Mouse (Mus musculus): ENCODE measurements at regions not wholly inside any gene's neighbourhood (a gene's known extent, or its start where the extent isn't known, plus 50 kb on each side); places are given as distances from the start of the nearest gene placed in this dataset.
A peak's percentile ranks its signal among the peaks of the same experiment; 100 is the strongest.

- H3K27ac ChIP-seq (ENCODE audit: low read depth, low read length), result no peak overlapping the region
- H3K27me3 ChIP-seq (ENCODE audit: insufficient read depth, low read length), result no peaks in the 10 kb centered on the region
- ATAC-seq (ENCODE audit: low FRiP score) (no peak), DNase-seq (ENCODE audit: low spot score) (no peak)
- TF ChIP-seq CTCF (IDR thresholded peaks at IDR 0.05), result no peak
- no peaks in the 10 kb centered on the region for H3K36me3 ChIP-seq (ENCODE audit: insufficient read depth, low read length)
- H3K9me3 ChIP-seq (ENCODE audit: low read length), result no peaks in the 10 kb centered on the region
- no peak overlapping the region for H3K4me2 ChIP-seq (ENCODE audit: low read depth, low read length, poor library complexity, severe bottlenecking)
- no peak overlapping the region for H3K9ac ChIP-seq (replicated peaks; ENCODE audit: low read length, poor library complexity, severe bottlenecking)
- no peaks in the 10 kb centered on the region for H3K4me1 ChIP-seq (ENCODE audit: insufficient read depth, low read length)
- 63% methylated on average over 6 of the region's 6 CpGs for WGBS
- no peak overlapping the region for H3K4me3 ChIP-seq (ENCODE audit: low read depth, low read length)
Measured at GRCm38 (mm10) chr9:46819376-46819775, 179.2 kb upstream of the Gm4791 start.

DNA sequence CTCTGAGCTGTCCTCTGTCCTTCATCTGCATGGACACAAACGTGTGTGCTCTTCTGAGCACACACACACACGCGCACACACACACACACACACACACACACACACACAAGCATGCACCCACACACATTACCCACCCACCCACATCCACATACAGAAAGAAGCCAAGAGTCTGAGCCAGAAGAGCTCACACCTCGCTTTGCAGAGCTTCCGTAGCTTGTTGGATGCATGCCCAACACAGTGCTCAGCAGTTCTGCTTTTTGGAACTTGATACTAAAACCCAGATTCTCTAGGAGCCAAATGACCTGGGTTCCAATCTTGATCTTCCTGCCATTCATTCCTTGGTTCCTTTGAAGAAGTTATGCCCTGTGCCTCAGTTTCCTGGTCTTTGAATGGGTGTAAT is 182.4 kb upstream of the Gm4791 start:
- Histone ChIP-seq H3K27ac (ENCODE audit: low read depth, low read length) (no peak overlapping the region), H3K9me3 (ENCODE audit: low read length) (no peaks in the 10 kb centered on the region), H3K4me2 (ENCODE audit: low read depth, low read length, poor library complexity, severe bottlenecking) (no peak overlapping the region), H3K27me3 (ENCODE audit: insufficient read depth, low read length) (no peaks in the 10 kb centered on the region), H3K9ac (replicated peaks; ENCODE audit: low read length, poor library complexity, severe bottlenecking) (no peak overlapping the region), H3K4me1 (ENCODE audit: insufficient read depth, low read length) (no peaks in the 10 kb centered on the region), H3K4me3 (ENCODE audit: low read depth, low read length) (no peak overlapping the region), H3K36me3 (ENCODE audit: insufficient read depth, low read length) (no peaks in the 10 kb centered on the region)
- no peak for ATAC-seq (ENCODE audit: low FRiP score)
- no peak for DNase-seq (ENCODE audit: low spot score)
- no peak for TF ChIP-seq CTCF (IDR thresholded peaks at IDR 0.05)
- 83% methylated on average over 5 of the region's 5 CpGs for WGBS

- peak; percentile 41; the same call in 1 of the 2 replicates for ATAC-seq (ENCODE audit: low FRiP score)
- 8% methylated on average over 22 of the region's 22 CpGs for WGBS
- Histone ChIP-seq H3K4me2 (ENCODE audit: low read depth, low read length, poor library complexity, severe bottlenecking) (peak overlapping the region; percentile 42), H3K9me3 (ENCODE audit: low read length) (no peaks in the 10 kb centered on the region), H3K4me3 (ENCODE audit: low read depth, low read length) (peak overlapping the region; percentile 0; the same call in 1 of the 2 replicates), H3K27me3 (ENCODE audit: insufficient read depth, low read length) (no peaks in the 10 kb centered on the region), H3K4me1 (ENCODE audit: insufficient read depth, low read length) (no peaks in the 10 kb centered on the region), H3K36me3 (ENCODE audit: insufficient read depth, low read length) (no peaks in the 10 kb centered on the region), H3K9ac (replicated peaks; ENCODE audit: low read length, poor library complexity, severe bottlenecking) (peak overlapping the region; percentile 44; the same call in 1 of the 2 replicates), H3K27ac (ENCODE audit: low read depth, low read length) (no peak overlapping the region)
- TF ChIP-seq CTCF (IDR thresholded peaks at IDR 0.05), result peak; percentile 85
- DNase-seq (ENCODE audit: low spot score), result peak; percentile 81
Measured at GRCm38 (mm10) chr9:46814478-46815241, 183.9 kb upstream of the Gm4791 start.

DNA sequence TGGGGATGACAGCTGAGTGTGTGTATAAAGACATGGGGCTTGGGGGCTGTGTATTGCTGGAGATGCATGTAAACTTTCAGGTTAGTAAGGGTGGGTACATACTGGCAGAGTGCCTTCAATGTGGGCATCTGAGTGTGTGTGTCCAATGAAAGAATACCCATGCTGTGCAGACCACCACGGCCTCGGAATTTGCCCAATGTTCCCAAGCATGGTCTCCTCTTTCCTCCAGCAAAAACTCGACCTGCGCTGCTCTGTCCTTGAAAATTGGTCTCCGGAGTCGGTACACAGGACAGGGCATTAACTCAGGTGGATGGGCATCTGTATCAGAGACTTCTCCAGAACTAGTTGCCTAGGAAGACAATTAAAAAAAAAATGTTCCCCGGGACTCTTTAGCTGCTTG is 188.3 kb upstream of the Gm4791 start:
- Histone ChIP-seq H3K4me3 (ENCODE audit: low read depth, low read length) (no peak overlapping the region), H3K4me2 (ENCODE audit: low read depth, low read length, poor library complexity, severe bottlenecking) (no peak overlapping the region), H3K9ac (replicated peaks; ENCODE audit: low read length, poor library complexity, severe bottlenecking) (no peak overlapping the region), H3K9me3 (ENCODE audit: low read length) (no peaks in the 10 kb centered on the region), H3K27ac (ENCODE audit: low read depth, low read length) (no peak overlapping the region), H3K36me3 (ENCODE audit: insufficient read depth, low read length) (no peaks in the 10 kb centered on the region), H3K4me1 (ENCODE audit: insufficient read depth, low read length) (no peaks in the 10 kb centered on the region), H3K27me3 (ENCODE audit: insufficient read depth, low read length) (no peaks in the 10 kb centered on the region)
- no peak for DNase-seq (ENCODE audit: low spot score)
- no peak for ATAC-seq (ENCODE audit: low FRiP score)
- WGBS, result 86% methylated on average over 7 of the region's 7 CpGs
- no peak for TF ChIP-seq CTCF (IDR thresholded peaks at IDR 0.05)

- Histone ChIP-seq H3K9ac (replicated peaks; ENCODE audit: low read length, poor library complexity, severe bottlenecking) (no peak overlapping the region), H3K36me3 (ENCODE audit: insufficient read depth, low read length) (no peaks in the 10 kb centered on the region), H3K27me3 (ENCODE audit: insufficient read depth, low read length) (no peaks in the 10 kb centered on the region), H3K4me3 (ENCODE audit: low read depth, low read length) (no peak overlapping the region), H3K4me1 (ENCODE audit: insufficient read depth, low read length) (no peaks in the 10 kb centered on the region), H3K4me2 (ENCODE audit: low read depth, low read length, poor library complexity, severe bottlenecking) (no peak overlapping the region), H3K9me3 (ENCODE audit: low read length) (no peaks in the 10 kb centered on the region), H3K27ac (ENCODE audit: low read depth, low read length) (no peak overlapping the region)
- WGBS, result 63% methylated on average over 11 of the region's 11 CpGs
- TF ChIP-seq CTCF (IDR thresholded peaks at IDR 0.05), result no peak
- ATAC-seq (ENCODE audit: low FRiP score), result no peak
- DNase-seq (ENCODE audit: low spot score), result no peak
Measured at GRCm38 (mm10) chr9:46795446-46795845, 203.1 kb upstream of the Gm4791 start.

DNA sequence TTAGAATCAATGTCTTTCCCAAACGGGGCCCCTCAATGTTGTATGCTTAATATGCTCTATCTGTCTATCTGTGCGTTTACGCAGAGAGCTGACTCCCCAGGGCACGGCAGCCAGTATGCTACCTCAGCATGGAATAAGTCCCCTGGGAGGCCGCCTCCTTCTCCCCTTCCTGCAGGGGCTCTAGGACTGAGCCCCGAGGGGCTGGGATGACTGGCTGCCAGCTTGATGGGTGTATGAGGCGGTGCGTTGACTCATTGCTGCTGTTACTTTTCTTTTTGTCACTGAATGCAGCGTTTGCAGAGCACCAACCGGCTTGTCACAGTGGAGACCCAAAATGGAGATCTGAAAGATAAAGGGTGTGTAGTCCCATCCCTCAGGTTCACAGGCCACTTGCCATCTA is 209.5 kb upstream of the Gm4791 start:
- no peak overlapping the region for H3K4me3 ChIP-seq (ENCODE audit: low read depth, low read length)
- no peak for DNase-seq (ENCODE audit: low spot score)
- no peaks in the 10 kb centered on the region for H3K27me3 ChIP-seq (ENCODE audit: insufficient read depth, low read length)
- WGBS, result 73% methylated on average over 10 of the region's 10 CpGs
- no peak for ATAC-seq (ENCODE audit: low FRiP score)
- no peaks in the 10 kb centered on the region for H3K36me3 ChIP-seq (ENCODE audit: insufficient read depth, low read length)
- TF ChIP-seq CTCF (IDR thresholded peaks at IDR 0.05), result no peak
- H3K4me2 ChIP-seq (ENCODE audit: low read depth, low read length, poor library complexity, severe bottlenecking), result no peak overlapping the region
- no peak overlapping the region for H3K27ac ChIP-seq (ENCODE audit: low read depth, low read length)
- no peaks in the 10 kb centered on the region for H3K9me3 ChIP-seq (ENCODE audit: low read length)
- no peaks in the 10 kb centered on the region for H3K4me1 ChIP-seq (ENCODE audit: insufficient read depth, low read length)
- H3K9ac ChIP-seq (replicated peaks; ENCODE audit: low read length, poor library complexity, severe bottlenecking), result no peak overlapping the region
